Mouse (Mus musculus) ES-Bruce4 (cell line): ENCODE measurements around the gene Wdr89. TPM values are rescaled to one million over a fixed set of nuclear protein-coding genes. Genes with fewer than 3 reads are reported as not detected.
"Not testable (repeated sequence)": the region's sequence is repeated elsewhere in the genome, so short reads cannot be mapped to it uniquely, and the experiment has no call there.

Source experiments
- H3K27ac ChIP-seq: 2 replicates; pipeline ENCODE4 v1.5.1; 2012; ENCODE audit warnings: low read length, inconsistent platforms; ENCODE audit not compliant: insufficient read depth
- H3K27me3 ChIP-seq: 2 replicates; pipeline ENCODE4 v1.6.1; 2012; ENCODE audit warnings: mild to moderate bottlenecking, low read length, inconsistent platforms; ENCODE audit not compliant: control insufficient read depth, poor library complexity, insufficient read depth, severe bottlenecking
- H3K36me3 ChIP-seq: 2 replicates; pipeline ENCODE4 v1.6.1; 2012; ENCODE audit warnings: inconsistent platforms, mild to moderate bottlenecking, low read length, moderate library complexity; ENCODE audit not compliant: control insufficient read depth, poor library complexity, insufficient read depth, severe bottlenecking
- H3K4me1 ChIP-seq: one replicate; pipeline ENCODE4 v1.8.1; 2011; ENCODE audit warnings: low read length; ENCODE audit not compliant: control insufficient read depth, insufficient read depth
- H3K4me3 ChIP-seq: 2 replicates; pipeline ENCODE4 v1.5.1; 2011; ENCODE audit warnings: low read depth, mild to moderate bottlenecking, low read length
- H3K9ac ChIP-seq: 2 replicates; pipeline ENCODE4 v1.6.1; 2012; ENCODE audit warnings: low read depth, mild to moderate bottlenecking, inconsistent platforms; ENCODE audit not compliant: poor library complexity, severe bottlenecking
- H3K9me3 ChIP-seq: replicated peaks from 2 replicates; pipeline ENCODE4 v1.6.1; 2012; ENCODE audit warnings: mild to moderate bottlenecking, low read length, inconsistent platforms; ENCODE audit not compliant: control insufficient read depth, poor library complexity, insufficient read depth, severe bottlenecking
- CTCF ChIP-seq: IDR thresholded peaks from one replicate; pipeline ENCODE4 v1.8.1; 2011; ENCODE audit warnings: low read depth, low read length
- EP300 ChIP-seq: IDR thresholded peaks from 2 replicates; pipeline ENCODE4 v1.6.1; 2011; ENCODE audit warnings: low read depth, low read length; ENCODE audit not compliant: insufficient read depth
- POLR2A ChIP-seq: IDR thresholded peaks from one replicate; pipeline ENCODE4 v1.8.1; 2011; ENCODE audit warnings: low read length; ENCODE audit not compliant: insufficient read depth
- polyA plus RNA-seq: library from polyadenylated mRNA; stranded (reverse); fragments of >200 nt; gene quantifications from 2 replicates; pipeline ENCODE4 v1.2.4, GENCODE M21; 2011; ENCODE audit warnings: low read depth; ENCODE audit not compliant: missing spikeins, insufficient read depth, insufficient read length

The Wdr89 gene
- polyA plus RNA-seq, 1 experiment = 75.8 TPM

DNA sequence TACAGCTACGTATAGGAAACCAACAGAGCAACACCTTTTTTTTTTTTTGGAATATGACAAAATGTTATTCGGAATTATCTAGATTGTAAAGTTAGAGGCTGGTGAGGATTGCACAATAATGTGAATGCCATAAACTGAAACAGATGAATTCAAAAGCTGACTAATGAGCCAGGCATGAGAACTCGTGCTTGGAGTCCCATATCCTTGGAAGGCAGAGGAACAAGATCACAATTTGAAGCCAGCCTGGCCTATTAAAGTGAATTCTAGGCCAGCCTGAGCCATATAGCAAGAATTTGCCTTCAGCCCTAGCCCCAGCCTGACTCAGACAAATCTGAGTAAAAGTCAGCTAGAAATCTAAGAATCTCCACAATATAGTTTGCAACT lies 33.4 kb upstream of the Wdr89 start:
- Histone ChIP-seq H3K36me3 (no peaks in the 10 kb centered on the region), H3K9me3 (no peaks in the 10 kb centered on the region), H3K27me3 (no peaks in the 10 kb centered on the region), H3K9ac (no peak overlapping the region), H3K4me3 (no peak overlapping the region), H3K4me1 (no peaks in the 10 kb centered on the region), H3K27ac (no peak overlapping the region)
- TF ChIP-seq POLR2A (no peak), EP300 (no peak), CTCF (no peak)

- no peak overlapping the region for H3K27ac ChIP-seq
- peak overlapping the region; percentile 32; the same call in 1 of the 2 replicates for H3K9ac ChIP-seq
- no peaks in the 10 kb centered on the region for H3K36me3 ChIP-seq
- no peaks in the 10 kb centered on the region for H3K4me1 ChIP-seq
- no peaks in the 10 kb centered on the region for H3K27me3 ChIP-seq
- TF ChIP-seq CTCF (no peak), EP300 (no peak), POLR2A (no peak)
- no peaks in the 10 kb centered on the region for H3K9me3 ChIP-seq
- H3K4me3 ChIP-seq = peak overlapping the region; percentile 10; the same call in 1 of the 2 replicates
Measured at GRCm38 (mm10) chr12:75702084-75702738, 32.9 kb upstream of the Wdr89 start.

DNA sequence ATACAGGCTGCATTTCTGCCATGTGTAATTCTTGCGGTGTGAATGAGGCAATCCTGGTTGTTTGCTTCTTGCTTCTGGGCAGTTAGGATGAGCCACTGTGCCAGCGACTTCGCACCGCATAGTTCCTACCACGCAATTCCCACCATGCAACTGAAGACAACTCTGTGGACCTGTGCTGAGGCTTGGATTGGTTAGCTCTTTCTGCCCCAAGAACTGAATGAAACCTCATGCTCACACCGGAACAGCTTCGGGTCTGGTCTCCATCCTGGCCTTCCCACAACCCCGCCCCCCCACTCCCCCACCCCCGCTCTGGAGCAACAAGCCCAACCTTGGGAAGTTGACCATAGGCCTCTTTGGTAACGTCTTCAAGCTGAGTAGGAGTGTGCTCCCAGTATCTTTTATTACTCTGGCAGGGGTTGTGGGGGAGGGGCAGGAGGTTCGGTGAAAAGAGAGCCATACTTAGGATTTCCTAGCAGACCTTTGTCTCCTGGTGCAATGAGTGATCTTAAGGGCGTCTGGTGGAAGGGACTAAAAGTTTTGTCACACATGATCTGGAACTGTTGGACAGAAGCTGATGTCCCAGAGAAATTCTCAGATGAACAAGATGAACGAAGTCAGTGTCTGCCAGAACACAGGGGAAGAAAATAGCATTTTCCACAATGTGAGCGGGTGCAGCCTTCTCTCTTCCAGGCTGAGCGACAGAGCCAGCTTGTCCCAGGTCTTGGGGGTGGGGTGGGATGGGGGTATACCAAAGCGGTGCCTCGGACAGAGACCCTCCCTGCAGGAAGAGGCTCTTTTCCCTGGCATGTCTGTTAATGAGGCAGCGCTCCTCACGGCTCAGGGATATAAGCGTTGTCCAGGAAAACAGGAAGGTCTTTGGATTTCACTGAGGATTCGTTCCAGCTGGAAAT lies 32.1 kb upstream of the Wdr89 start:
- TF ChIP-seq POLR2A (no peak), CTCF (no peak), EP300 (no peak)
- H3K27ac ChIP-seq = no peak overlapping the region
- no peaks in the 10 kb centered on the region for H3K4me1 ChIP-seq
- no peaks in the 10 kb centered on the region for H3K27me3 ChIP-seq
- no peaks in the 10 kb centered on the region for H3K36me3 ChIP-seq
- H3K9me3 ChIP-seq = no peaks in the 10 kb centered on the region
- peak overlapping the region; percentile 10; the same call in 1 of the 2 replicates for H3K4me3 ChIP-seq
- peak overlapping the region; percentile 32; the same call in 1 of the 2 replicates for H3K9ac ChIP-seq

DNA sequence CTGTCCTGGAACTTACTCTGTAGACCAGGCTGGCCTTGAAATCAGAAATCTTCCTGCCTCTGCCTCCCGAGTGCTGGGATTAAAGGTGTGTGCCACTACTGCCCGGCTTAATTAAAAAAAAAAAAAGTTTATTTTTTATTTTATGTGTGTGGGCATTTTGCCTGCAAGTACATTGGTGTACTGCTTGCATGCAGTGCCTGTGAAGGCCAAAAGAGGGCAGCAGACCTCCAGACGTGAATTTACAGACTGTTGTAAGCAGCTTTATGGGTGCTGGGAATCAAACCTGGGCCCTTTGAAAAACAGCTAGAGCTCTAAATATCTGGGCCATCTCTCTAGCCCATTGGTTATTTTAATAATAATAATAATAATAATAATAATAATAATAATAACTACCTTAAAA lies 29.4 kb upstream of the Wdr89 start:
- Histone ChIP-seq H3K4me3 (no peak overlapping the region), H3K9me3 (no peaks in the 10 kb centered on the region), H3K36me3 (no peaks in the 10 kb centered on the region), H3K27me3 (no peaks in the 10 kb centered on the region), H3K4me1 (no peaks in the 10 kb centered on the region), H3K9ac (no peak overlapping the region), H3K27ac (no peak overlapping the region)
- TF ChIP-seq POLR2A = no peak
- TF ChIP-seq CTCF = peak; percentile 30

GRCm38 (mm10) chr12:75695845-75696244 lies 26.5 kb upstream of the Wdr89 start:
- not testable (repeated sequence) for H3K36me3 ChIP-seq, H3K9ac ChIP-seq, H3K9me3 ChIP-seq, H3K4me3 ChIP-seq, H3K27me3 ChIP-seq, H3K27ac ChIP-seq, H3K4me1 ChIP-seq

DNA sequence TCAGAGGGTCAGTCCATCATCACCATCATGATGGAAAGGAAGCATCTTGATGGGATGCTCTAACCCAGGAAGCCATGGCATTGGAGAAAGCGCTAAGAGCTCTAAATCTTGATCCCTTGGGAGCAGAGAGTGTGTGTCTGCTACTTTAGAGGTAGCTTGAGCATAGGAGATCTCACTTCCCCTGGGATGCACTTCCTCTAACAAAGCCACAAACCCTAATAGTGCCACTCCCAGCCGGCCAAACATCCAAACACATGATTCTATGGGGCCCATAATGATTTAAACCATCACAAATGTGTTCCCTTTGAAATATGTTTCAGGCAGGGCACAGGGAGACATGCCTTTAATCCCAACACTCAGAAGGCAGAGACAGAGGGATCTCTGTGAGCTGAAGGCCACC lies 19.7 kb upstream of the Wdr89 start:
- H3K9ac ChIP-seq = no peak overlapping the region
- no peaks in the 10 kb centered on the region for H3K4me1 ChIP-seq
- no peak overlapping the region for H3K4me3 ChIP-seq
- H3K9me3 ChIP-seq = no peaks in the 10 kb centered on the region; the same call in 1 of the 2 replicates
- no peaks in the 10 kb centered on the region for H3K36me3 ChIP-seq
- no peak for TF ChIP-seq CTCF
- TF ChIP-seq EP300 = no peak
- no peak for TF ChIP-seq POLR2A
- no peaks in the 10 kb centered on the region for H3K27me3 ChIP-seq
- H3K27ac ChIP-seq = no peak overlapping the region
